ENCODE assay signal across 7 mouse cellular contexts in genomic region chr4:83623021-83623711, GRCm38 (mm10).
DNase-seq lines count a peak whose midpoint lies in the region; ATAC-seq and TF ChIP-seq lines count a peak whose summit lies in the region.
"Not testable (repeated sequence)": the region's sequence is repeated elsewhere in the genome, so short reads cannot be mapped to it uniquely, and the experiment has no call there.

No protein-coding gene starts in this region.

- not testable (repeated sequence) for H3K4me1 ChIP-seq in heart, embryonic 13.5 days; liver, embryonic 16.5 days (ENCODE audit: control insufficient read depth, low read depth, low read length); stomach, postnatal 0 days (replicated peaks; ENCODE audit: control insufficient read depth, insufficient read depth)

- H3K27me3 ChIP-seq in heart, embryonic 13.5 days (replicated peaks); liver, embryonic 16.5 days (ENCODE audit: control insufficient read depth, insufficient read depth, low read depth, low read length); stomach, postnatal 0 days (ENCODE audit: control insufficient read depth, insufficient read depth, low read length): not testable (repeated sequence)

- H3K9ac ChIP-seq in heart, embryonic 13.5 days; liver, embryonic 16.5 days (ENCODE audit: low read depth, low read length); stomach, postnatal 0 days (ENCODE audit: low read length): not testable (repeated sequence)

- not testable (repeated sequence) for TF ChIP-seq CTCF in stomach, postnatal 0 days (IDR thresholded peaks at IDR 0.05; ENCODE audit: low read depth)

- 19% methylated on average over 11 of the region's 13 CpGs for WGBS in heart, embryonic 13.5 days
- WGBS in large intestine, adult 2 months = 40% methylated on average over 12 of the region's 13 CpGs
- WGBS in liver, embryonic 16.5 days (ENCODE audit: insufficient replicate concordance) = 39% methylated on average over 10 of the region's 13 CpGs
- WGBS in stomach, postnatal 0 days = 32% methylated on average over 10 of the region's 13 CpGs

- peak; percentile 66; the same call in 1 of the 2 replicates for ATAC-seq in heart, embryonic 13.5 days (ENCODE audit: extremely low read depth, insufficient number of reproducible peaks, low FRiP score, low TSS enrichment)
- ATAC-seq in liver, embryonic 16.5 days (ENCODE audit: low read depth) = peak; percentile 87
- peak; percentile 76; the same call in 1 of the 2 replicates for ATAC-seq in stomach, postnatal 0 days (ENCODE audit: low FRiP score, low TSS enrichment)

- DNase-seq in R1 (ENCODE audit: low read depth, low spot score) = peak; percentile 53
- DNase-seq in embryo, embryonic 10 days (ENCODE audit: low spot score) = peak; percentile 42
- peak; percentile 8 for DNase-seq in large intestine, adult 2 months (ENCODE audit: low read depth, low spot score)
- peak; percentile 11 for DNase-seq in lung, postnatal 14 days
- DNase-seq in stomach, postnatal 0 days (ENCODE audit: low spot score) = not testable (repeated sequence)

- H3K4me2 ChIP-seq in heart, embryonic 13.5 days; stomach, postnatal 0 days (replicated peaks; ENCODE audit: low read depth): not testable (repeated sequence)
- H3K4me2 ChIP-seq in liver, embryonic 16.5 days (ENCODE audit: low read depth, low read length) = peak overlapping the region; percentile 7

- H3K27ac ChIP-seq in heart, embryonic 13.5 days (replicated peaks); liver, embryonic 16.5 days (ENCODE audit: low read length); stomach, postnatal 0 days (replicated peaks): not testable (repeated sequence)

- TF ChIP-seq EP300 in stomach, postnatal 0 days (optimal IDR thresholded peaks at IDR 0.05) = not testable (repeated sequence)

- not testable (repeated sequence) for H3K4me3 ChIP-seq in heart, embryonic 13.5 days; liver, embryonic 16.5 days (ENCODE audit: low read depth, low read length); stomach, postnatal 0 days (ENCODE audit: low read depth, low read length)

- not testable (repeated sequence) for H3K36me3 ChIP-seq in heart, embryonic 13.5 days; liver, embryonic 16.5 days (ENCODE audit: control insufficient read depth, insufficient read depth); stomach, postnatal 0 days (ENCODE audit: control insufficient read depth, insufficient read depth, low read length)

- not testable (repeated sequence) for H3K9me3 ChIP-seq in heart, embryonic 13.5 days; liver, embryonic 16.5 days (replicated peaks; ENCODE audit: control insufficient read depth, low read length); stomach, postnatal 0 days (ENCODE audit: control insufficient read depth, low read length)
